Mouse (Mus musculus): ENCODE measurements at regions not wholly inside any gene's neighbourhood (a gene's known extent, or its start where the extent isn't known, plus 50 kb on each side); places are given as distances from the start of the nearest gene placed in this dataset.
A peak's percentile ranks its signal among the peaks of the same experiment; 100 is the strongest.

DNA sequence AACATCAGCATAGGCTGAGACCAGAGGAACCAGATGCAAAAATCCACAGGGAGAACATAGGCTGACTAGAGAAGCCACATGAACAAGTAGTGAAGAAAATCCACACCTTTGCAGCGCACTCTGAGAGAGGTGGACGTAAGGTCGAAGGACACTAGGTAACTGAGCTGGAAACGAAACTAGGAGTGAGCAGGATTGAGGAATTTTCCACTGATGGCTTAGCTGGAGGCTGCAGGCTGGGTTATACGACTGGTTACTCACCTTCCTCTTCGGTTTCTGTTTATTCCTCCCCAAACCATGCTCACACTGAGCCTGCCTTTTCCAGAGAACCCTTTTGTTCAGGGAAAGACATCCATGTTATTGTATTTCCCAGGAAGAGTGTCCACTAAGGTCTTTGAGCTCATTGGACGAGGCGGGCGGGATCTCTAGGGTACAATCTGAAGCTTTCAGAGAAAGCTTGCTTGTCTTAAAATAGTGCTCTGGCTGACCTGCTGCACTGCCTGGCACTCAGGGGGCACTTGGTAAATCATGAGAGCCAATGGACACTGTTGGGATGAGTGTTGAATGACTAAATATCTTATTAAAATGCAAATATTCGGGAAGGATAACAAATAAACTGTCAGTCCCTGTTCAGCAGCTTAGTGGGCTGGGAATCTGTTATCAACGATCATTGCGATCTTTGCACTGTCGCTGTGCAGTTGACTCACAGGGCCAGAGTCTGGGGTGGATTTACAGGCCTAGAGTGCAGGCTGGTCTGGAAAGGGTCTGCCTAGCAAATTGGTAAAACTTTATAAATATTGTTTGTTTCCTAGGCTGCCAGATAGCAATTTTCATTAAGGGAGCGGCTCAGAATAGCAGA, 76.7 kb upstream of the Bbx start:
- WGBS = 74% methylated on average over 14 of the region's 14 CpGs

DNA sequence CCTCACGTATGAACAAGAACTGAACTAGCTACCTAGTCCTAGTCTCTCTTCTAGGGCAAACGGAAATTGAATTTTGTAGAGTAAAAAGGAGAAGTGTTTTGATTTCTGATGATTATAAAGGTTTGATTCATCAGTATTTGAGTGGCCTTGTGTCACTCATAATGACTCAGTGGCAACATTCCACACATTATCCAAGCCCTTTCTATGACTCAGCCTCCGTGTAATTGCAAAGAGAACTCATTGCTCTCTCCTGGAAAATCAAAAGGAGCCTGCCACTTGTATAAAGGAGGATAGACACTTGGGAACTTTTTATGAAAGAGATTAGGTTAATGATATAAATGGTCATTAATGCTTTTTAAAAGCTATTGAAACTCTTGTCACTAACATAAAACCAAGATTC, 72.4 kb upstream of the Bbx start:
- Histone ChIP-seq H3K27ac (no peak overlapping the region), H3K4me3 (replicated peaks) (no peak overlapping the region), H3K36me3 (no peaks in the 10 kb centered on the region), H3K4me2 (no peak overlapping the region), H3K27me3 (no peaks in the 10 kb centered on the region), H3K9me3 (replicated peaks) (no peaks in the 10 kb centered on the region), H3K4me1 (no peaks in the 10 kb centered on the region), H3K9ac (no peak overlapping the region)
- ATAC-seq (replicated peaks; ENCODE audit: low FRiP score) = no peak
- 75% methylated on average over 3 of the region's 3 CpGs for WGBS

More for the DNA sequence above, 76.7 kb upstream of the Bbx start:
- Histone ChIP-seq H3K4me2 (no peak overlapping the region), H3K9me3 (replicated peaks) (no peaks in the 10 kb centered on the region), H3K4me3 (replicated peaks) (no peak overlapping the region), H3K27me3 (no peaks in the 10 kb centered on the region), H3K36me3 (no peaks in the 10 kb centered on the region), H3K27ac (no peak overlapping the region), H3K4me1 (no peaks in the 10 kb centered on the region), H3K9ac (no peak overlapping the region)
- no peak for ATAC-seq (replicated peaks; ENCODE audit: low FRiP score)

DNA sequence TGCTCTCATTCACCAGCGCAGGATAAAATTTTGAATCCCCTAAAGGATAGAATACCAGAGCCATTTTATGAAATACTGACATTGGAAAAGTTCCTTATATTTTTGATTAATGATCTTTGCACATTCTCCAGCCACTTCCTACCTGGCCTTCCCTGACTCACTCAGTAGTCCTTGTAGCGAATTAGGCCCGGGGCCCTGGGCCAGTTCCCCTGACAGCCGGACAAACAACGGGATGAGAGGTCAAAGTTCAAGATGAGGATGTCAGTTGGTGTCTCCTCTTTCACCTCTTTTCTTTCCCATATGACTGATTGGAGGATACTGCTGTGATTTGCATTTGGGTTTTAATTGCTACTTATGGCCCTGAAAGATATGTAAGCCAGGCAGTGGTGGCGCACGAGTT, 66.7 kb upstream of the Bbx start:
- H3K4me3 ChIP-seq (replicated peaks) = no peak overlapping the region
- no peaks in the 10 kb centered on the region for H3K27me3 ChIP-seq
- no peak overlapping the region for H3K9ac ChIP-seq
- H3K4me2 ChIP-seq = no peak overlapping the region
- ATAC-seq (replicated peaks; ENCODE audit: low FRiP score) = no peak
- no peaks in the 10 kb centered on the region for H3K36me3 ChIP-seq
- H3K27ac ChIP-seq = no peak overlapping the region
- H3K4me1 ChIP-seq = no peaks in the 10 kb centered on the region
- no peaks in the 10 kb centered on the region for H3K9me3 ChIP-seq (replicated peaks)
- 66% methylated on average over 7 of the region's 7 CpGs for WGBS

DNA sequence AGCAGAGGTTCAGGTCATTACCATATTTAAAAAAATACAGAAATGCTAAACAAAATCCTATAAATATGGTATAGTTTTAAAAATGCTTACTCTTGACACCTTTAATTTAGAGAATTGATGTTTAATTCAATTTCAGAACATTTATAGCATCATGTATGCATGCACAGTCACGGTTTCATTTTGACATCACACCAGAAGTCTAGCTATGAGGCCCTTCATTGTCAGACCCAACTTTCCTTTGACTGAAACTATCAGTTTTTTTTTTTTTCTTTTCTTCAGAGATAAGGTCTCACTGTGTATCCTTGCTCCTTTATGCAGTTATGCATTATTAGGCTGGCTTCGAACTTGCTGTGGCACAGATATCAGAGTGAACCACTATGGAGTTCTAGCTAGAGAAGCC, 61.5 kb upstream of the Bbx start:
- ATAC-seq (replicated peaks; ENCODE audit: low FRiP score) = no peak
- Histone ChIP-seq H3K36me3 (no peaks in the 10 kb centered on the region), H3K4me1 (no peaks in the 10 kb centered on the region), H3K4me2 (no peak overlapping the region), H3K4me3 (replicated peaks) (no peak overlapping the region), H3K27ac (no peak overlapping the region), H3K9me3 (replicated peaks) (no peaks in the 10 kb centered on the region), H3K27me3 (no peaks in the 10 kb centered on the region), H3K9ac (no peak overlapping the region)
- 92% methylated on average over 2 of the region's 2 CpGs for WGBS

DNA sequence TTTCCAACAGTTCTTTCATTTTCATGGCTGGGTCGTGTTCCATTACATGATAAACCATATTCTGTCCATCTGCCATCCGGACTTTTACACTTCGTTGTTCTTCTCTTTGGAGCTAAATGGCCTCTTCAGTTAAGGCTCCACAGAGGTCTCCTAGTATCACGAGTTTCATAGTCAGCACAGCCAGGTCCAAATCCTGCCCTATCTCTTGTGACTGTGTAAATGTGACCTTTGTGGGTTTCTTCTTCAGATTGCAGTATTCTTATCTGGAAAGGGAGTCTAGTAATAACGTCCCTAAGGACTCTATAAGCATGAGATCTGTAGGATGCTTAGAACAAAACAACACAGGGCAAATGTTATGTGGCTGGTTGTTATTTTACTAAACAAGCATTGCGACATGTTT, 57.1 kb upstream of the Bbx start:
- Histone ChIP-seq H3K4me2 (no peak overlapping the region), H3K4me3 (replicated peaks) (no peak overlapping the region), H3K27ac (no peak overlapping the region), H3K9me3 (replicated peaks) (no peaks in the 10 kb centered on the region), H3K4me1 (no peaks in the 10 kb centered on the region), H3K9ac (no peak overlapping the region), H3K36me3 (no peaks in the 10 kb centered on the region), H3K27me3 (no peaks in the 10 kb centered on the region)
- WGBS = 76% methylated on average over 6 of the region's 6 CpGs
- no peak for ATAC-seq (replicated peaks; ENCODE audit: low FRiP score)

DNA sequence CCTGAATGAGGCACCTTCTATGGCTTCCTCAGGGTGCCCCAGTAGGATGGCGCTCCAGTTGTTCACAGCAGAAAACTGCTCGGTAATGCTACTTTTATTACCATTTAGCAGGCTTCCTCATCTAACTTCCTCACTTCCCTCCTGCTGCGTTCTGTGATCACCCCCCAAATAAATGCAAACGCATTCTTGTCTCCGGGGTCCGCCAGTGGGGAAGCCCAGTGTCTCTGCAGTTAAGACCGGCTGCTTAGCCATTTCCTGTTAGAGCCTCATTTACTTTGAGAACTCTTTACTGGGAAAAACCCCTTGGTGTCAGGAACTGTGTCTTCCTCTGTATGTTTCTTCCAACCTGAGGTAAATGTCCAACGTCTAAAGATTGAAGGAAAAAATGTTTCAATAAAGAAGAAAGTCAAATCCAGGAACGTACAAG, 50.2 kb upstream of the Bbx start:
- Histone ChIP-seq H3K36me3 (no peaks in the 10 kb centered on the region), H3K27me3 (no peaks in the 10 kb centered on the region), H3K4me1 (no peaks in the 10 kb centered on the region), H3K9me3 (replicated peaks) (no peaks in the 10 kb centered on the region), H3K4me2 (peak overlapping the region; percentile 27), H3K4me3 (replicated peaks) (no peak overlapping the region), H3K27ac (no peak overlapping the region), H3K9ac (no peak overlapping the region)
- WGBS = 24% methylated on average over 9 of the region's 9 CpGs
- ATAC-seq (replicated peaks; ENCODE audit: low FRiP score) = no peak

Measured in kidney, embryonic 15.5 days (tissue).